Mouse (Mus musculus) neural tube, embryonic 12.5 days (tissue): ENCODE results near the gene Cox19. TPM values are rescaled to one million over a fixed set of nuclear protein-coding genes. Genes with fewer than 3 reads are reported as not detected.
"Not testable (repeated sequence)": the region's sequence is repeated elsewhere in the genome, so short reads cannot be mapped to it uniquely, and the experiment has no call there.

Source experiments
- ATAC-seq: fragments of 200-750 bp; cut with Nextera tagmentation; 2 replicates; pipeline ENCODE4 v1.8.0; 2017; ENCODE audit warnings: low read depth, mild to moderate bottlenecking, moderate TSS enrichment, moderate library complexity; ENCODE audit not compliant: low FRiP score
- H3K27ac ChIP-seq: fragments of 300-500 bp; sonication (generic); 2 replicates; pipeline ENCODE4 v1.5.1; 2016
- H3K27me3 ChIP-seq: fragments of 300-500 bp; sonication (generic); replicated peaks from 2 replicates; pipeline ENCODE4 v1.6.1; 2016; ENCODE audit warnings: mild to moderate bottlenecking
- H3K36me3 ChIP-seq: fragments of 300-500 bp; sonication (generic); 2 replicates; pipeline ENCODE4 v1.6.1; 2016; ENCODE audit warnings: mild to moderate bottlenecking
- H3K4me1 ChIP-seq: fragments of 300-500 bp; sonication (generic); 2 replicates; pipeline ENCODE4 v1.6.1; 2016
- H3K4me2 ChIP-seq: fragments of 300-500 bp; sonication (generic); replicated peaks from 2 replicates; pipeline ENCODE4 v1.6.1; 2016; ENCODE audit warnings: mild to moderate bottlenecking
- H3K4me3 ChIP-seq: fragments of 300-500 bp; sonication (generic); 2 replicates; pipeline ENCODE4 v1.5.1; 2016
- H3K9ac ChIP-seq: fragments of 300-500 bp; sonication (generic); 2 replicates; pipeline ENCODE4 v1.6.1; 2016; ENCODE audit warnings: mild to moderate bottlenecking
- H3K9me3 ChIP-seq: fragments of 300-500 bp; sonication (generic); 2 replicates; pipeline ENCODE4 v1.6.1; 2016; ENCODE audit warnings: mild to moderate bottlenecking
- WGBS: fragments of 180-500 bp; shearing (Covaris S2); methylation state at CpG from one replicate; pipeline ENCODE4 v1.1.7; 2016; 5-methylcytosine and 5-hydroxymethylcytosine counted together
- polyA plus RNA-seq: library from polyadenylated mRNA; unstranded; fragments of >200 nt; fragmentation: Nextera tagmentation; extraction: Ambion mirVana; gene quantifications from 2 replicates; pipeline ENCODE4 v1.2.1, GENCODE M21; 2016

Cox19 gene
- polyA plus RNA-seq, 1 experiment from 2014 or later: 124 TPM

DNA sequence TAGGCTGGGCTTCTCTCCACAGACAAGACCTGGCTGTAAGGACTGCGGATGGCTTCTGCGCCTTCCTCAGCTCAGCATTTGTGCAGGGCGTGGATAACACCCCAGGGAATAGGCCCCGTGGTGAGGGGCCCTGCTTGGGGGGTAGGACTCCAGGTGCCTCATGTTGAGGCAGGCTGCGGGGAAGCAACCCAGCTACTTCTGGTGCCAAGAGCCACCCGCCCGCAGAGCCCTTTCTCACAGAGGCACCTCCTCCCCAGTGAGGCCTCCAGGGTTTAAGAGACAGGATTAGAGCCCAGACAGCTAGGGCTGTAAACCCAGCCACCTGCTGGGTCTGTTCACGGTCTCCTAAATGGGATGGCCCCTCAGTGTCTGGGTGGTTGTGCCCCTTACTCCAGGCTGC lies 410 bp upstream of the Cox19 start:
- no peak overlapping the region for H3K4me2 ChIP-seq
- WGBS: 22% methylated on average over 8 of the region's 8 CpGs
- H3K4me1 ChIP-seq: peaks cover 15% of the 10 kb centered on the region; the same call in 1 of the 2 replicates
- H3K27ac ChIP-seq: no peak overlapping the region
- H3K4me3 ChIP-seq: no peak overlapping the region
- no peak for ATAC-seq
- H3K27me3 ChIP-seq: no peaks in the 10 kb centered on the region; the same call in 1 of the 2 replicates
- no peak overlapping the region for H3K9ac ChIP-seq
- no peaks in the 10 kb centered on the region for H3K9me3 ChIP-seq
- no peaks in the 10 kb centered on the region for H3K36me3 ChIP-seq

DNA sequence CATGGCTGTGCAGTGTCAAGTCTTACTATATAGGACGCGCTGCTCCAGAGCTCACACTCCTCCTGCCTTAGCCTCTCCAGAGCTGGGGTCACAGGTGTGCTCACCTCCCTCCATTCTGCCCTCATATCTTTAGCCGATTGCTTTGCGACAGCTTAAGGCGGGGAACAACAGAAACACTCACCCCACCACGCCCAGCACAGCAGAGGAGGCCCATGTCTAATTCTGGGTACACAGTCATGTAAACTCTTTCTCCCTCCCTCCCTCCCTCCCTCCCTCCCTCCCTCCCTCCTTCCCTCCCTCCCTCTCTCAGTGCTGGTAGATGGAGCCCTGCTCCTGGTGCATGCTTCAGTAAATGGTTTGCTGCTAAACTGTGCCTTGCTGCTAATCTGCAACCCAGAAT lies 1.5 kb downstream of the Cox19 start:
- Histone ChIP-seq H3K27ac (no peak overlapping the region), H3K36me3 (no peaks in the 10 kb centered on the region), H3K9ac (no peak overlapping the region), H3K4me1 (0 out of 2 replicates have a peak, but pooled peaks cover 10% of the 10 kb centered on the region), H3K9me3 (no peaks in the 10 kb centered on the region), H3K27me3 (no peaks in the 10 kb centered on the region; the same call in 1 of the 2 replicates), H3K4me3 (no peak overlapping the region), H3K4me2 (no peak overlapping the region)
- WGBS: 85% methylated on average over 6 of the region's 6 CpGs
- ATAC-seq: no peak

DNA sequence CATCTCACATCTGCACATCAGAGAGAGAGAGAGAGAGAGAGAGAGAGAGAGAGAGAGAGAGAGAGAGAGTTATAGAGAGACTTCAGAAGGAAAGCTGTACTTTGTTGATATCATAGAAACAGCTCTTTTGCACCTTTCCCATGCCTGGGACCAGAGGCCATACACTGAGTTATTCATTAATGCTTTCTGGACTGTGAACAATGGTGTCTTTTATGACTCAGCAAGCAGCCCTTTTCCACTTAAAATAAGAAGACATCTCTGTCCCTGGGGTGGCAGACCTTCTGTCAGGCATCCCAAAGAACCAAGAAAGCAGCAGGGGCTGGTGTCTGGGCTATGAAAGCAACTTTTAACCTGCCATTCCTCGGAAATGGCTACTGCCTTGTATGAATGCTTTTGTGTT lies 4.0 kb downstream of the Cox19 start:
- no peaks in the 10 kb centered on the region for H3K9me3 ChIP-seq
- WGBS: 51% methylated on average over 1 of the region's 1 CpGs
- no peak overlapping the region for H3K27ac ChIP-seq
- H3K9ac ChIP-seq: no peak overlapping the region
- peaks cover 7% of the 10 kb centered on the region for H3K36me3 ChIP-seq
- ATAC-seq: no peak
- no peak overlapping the region for H3K4me3 ChIP-seq
- no peak overlapping the region for H3K4me2 ChIP-seq
- H3K27me3 ChIP-seq: no peaks in the 10 kb centered on the region; the same call in 1 of the 2 replicates
- peaks cover 18% of the 10 kb centered on the region for H3K4me1 ChIP-seq

DNA sequence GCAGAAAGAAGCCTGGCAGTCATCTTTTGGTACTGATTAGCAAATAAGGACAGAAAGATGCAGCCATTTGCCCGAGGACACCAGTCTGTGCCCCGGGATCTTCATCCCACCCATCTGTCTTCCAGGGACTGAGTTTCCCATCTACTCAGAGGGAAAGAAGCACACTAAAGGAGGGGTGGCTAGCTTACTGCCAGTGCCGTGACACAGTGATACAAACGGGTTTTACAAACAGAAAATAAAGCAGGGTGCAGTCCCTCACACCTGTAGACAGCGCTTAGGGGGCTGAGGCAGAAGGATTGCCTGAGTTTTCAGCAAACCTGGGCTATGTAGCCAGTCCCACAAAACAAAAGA lies 5.9 kb downstream of the Cox19 start:
- Histone ChIP-seq H3K27me3 (no peaks in the 10 kb centered on the region; the same call in 1 of the 2 replicates), H3K9me3 (no peaks in the 10 kb centered on the region), H3K4me3 (peak overlapping the region; percentile 79), H3K4me2 (peak overlapping the region; percentile 88), H3K4me1 (peaks cover 14% of the 10 kb centered on the region), H3K27ac (no peak overlapping the region), H3K9ac (no peak overlapping the region), H3K36me3 (peaks cover 22% of the 10 kb centered on the region)
- 11% methylated on average over 5 of the region's 5 CpGs for WGBS
- ATAC-seq: peak; percentile 38

DNA sequence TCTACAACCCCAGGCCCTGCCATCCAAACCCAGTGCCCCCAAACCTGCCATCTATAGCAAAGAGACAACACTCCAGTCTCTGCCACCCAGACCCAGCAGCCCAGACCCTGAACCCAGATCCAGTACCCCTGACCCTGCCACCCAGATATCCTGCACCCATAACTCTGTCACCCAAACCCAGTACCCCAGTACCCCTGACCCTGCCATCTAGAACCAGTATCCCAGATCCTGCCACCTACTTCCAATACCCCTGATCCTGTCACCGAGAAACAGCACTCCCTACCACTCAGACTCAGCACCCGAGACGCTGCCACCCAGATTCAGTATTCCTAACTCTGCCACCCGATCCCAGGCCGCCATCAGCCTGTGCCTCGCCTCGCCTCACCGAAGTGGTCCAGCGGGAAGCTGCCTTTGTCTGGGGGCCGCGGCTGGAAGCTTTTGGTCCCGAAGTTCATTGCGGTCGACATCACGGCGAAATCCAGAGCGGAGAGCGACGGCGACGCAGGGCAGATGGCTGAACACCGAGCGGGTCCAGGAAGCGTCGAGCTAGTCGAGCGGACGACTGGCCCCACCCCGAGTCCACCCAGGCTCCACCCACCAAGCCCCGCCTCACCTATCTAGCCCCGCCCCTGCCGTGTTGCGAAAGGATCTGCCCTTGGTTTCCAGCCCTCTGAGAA lies 6.4 kb downstream of the Cox19 start:
- WGBS: under 1% methylated on average over 33 of the region's 33 CpGs
- peak overlapping the region; percentile 79 for H3K4me3 ChIP-seq
- H3K36me3 ChIP-seq: peaks cover 27% of the 10 kb centered on the region

DNA sequence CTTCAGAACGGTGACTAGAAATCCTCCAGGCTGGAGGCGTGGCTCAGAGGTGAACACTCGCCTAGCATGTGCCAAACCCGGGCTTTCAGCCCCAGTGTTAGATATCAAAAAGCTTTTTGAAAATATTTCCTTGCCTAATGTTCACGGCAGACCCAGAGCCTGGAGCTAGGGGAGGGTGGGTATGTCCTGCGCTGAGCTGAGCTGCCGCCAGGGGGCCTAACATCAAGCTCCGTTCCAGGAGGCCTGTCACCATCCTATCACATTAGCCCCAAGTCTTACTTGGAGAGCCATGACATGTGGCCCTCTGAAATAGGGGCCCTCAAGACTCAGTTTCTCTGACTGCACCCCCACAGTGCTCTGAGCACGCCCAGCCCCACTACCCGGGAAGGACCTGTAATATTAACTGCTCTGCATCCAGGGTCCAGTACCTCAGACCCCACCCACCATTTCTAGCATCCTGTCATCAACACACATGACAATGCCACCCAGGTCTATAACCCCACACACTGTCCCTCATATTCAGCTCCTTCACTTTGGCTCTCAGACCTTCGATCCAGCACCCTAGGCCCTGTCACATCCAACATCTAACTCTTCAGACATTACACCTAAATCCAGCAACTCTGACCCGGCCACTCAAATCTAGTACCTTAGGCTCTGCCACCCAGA lies 7.1 kb downstream of the Cox19 start:
- WGBS: 8% methylated on average over 12 of the region's 12 CpGs
- H3K9ac ChIP-seq: peak overlapping the region; percentile 85
- H3K4me3 ChIP-seq: peak overlapping the region; percentile 79
- H3K27me3 ChIP-seq: no peaks in the 10 kb centered on the region; the same call in 1 of the 2 replicates
- H3K9me3 ChIP-seq: no peaks in the 10 kb centered on the region
- H3K36me3 ChIP-seq: peaks cover 34% of the 10 kb centered on the region
- H3K4me1 ChIP-seq: peaks cover 14% of the 10 kb centered on the region
- peak overlapping the region; percentile 88 for H3K4me2 ChIP-seq
- no peak overlapping the region for H3K27ac ChIP-seq
- peak; percentile 75 for ATAC-seq

More for the DNA sequence above, 6.4 kb downstream of the Cox19 start:
- Histone ChIP-seq H3K27ac (0 out of 2 replicates have a peak overlapping the region, but pooled peaks have one; percentile 53), H3K9ac (peak overlapping the region; percentile 85), H3K4me1 (peaks cover 14% of the 10 kb centered on the region), H3K27me3 (no peaks in the 10 kb centered on the region; the same call in 1 of the 2 replicates), H3K4me2 (peak overlapping the region; percentile 88), H3K9me3 (no peaks in the 10 kb centered on the region)
- peak; percentile 91 for ATAC-seq

DNA sequence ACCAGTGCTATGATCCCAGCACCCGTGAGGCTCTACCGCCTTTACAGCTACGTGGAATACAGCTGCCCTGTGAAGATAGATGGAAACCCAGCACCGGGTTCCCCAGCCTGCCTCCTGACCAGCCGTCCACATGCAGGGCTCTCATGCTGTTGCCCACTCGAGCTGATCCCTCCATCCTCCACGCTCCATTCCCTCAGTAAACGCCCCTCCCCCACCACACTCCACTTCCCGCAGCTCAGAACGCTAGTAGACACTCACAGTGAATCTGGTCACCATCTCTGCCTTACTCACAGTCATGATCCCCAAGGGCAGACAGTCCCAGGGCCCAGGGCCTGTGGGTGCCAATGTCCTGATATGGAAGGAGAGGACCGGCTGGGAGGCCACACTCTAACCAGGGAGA lies 12.3 kb downstream of the Cox19 start:
- Histone ChIP-seq H3K27ac (no peak overlapping the region), H3K36me3 (peaks cover 81% of the 10 kb centered on the region), H3K4me1 (peaks cover 9% of the 10 kb centered on the region), H3K4me2 (no peak overlapping the region), H3K27me3 (no peaks in the 10 kb centered on the region), H3K9me3 (no peaks in the 10 kb centered on the region), H3K4me3 (no peak overlapping the region), H3K9ac (no peak overlapping the region)
- WGBS: 85% methylated on average over 11 of the region's 11 CpGs
- no peak for ATAC-seq

DNA sequence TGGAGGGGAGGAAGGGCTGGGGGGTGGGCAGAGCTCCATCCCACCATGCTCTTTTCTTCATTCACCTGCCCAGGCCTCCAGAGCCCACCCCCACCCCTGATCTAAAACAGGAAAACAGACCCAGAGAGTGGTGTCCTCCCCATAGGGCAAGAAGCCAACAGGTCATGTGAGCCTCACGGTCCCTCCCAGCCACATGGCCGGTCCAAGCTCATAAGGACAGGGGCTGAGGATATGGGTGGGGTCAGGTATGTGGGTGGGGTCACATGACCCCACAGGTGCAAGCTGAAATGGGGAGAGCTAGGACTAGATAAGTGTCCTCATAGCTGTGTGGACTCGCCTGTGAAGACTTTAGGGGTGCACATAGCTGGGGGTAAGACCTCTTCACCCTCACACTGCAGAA lies 12.8 kb downstream of the Cox19 start:
- 87% methylated on average over 3 of the region's 3 CpGs for WGBS
- peaks cover 5% of the 10 kb centered on the region for H3K4me1 ChIP-seq
- H3K27ac ChIP-seq: no peak overlapping the region
- peaks cover 81% of the 10 kb centered on the region for H3K36me3 ChIP-seq
- no peak overlapping the region for H3K9ac ChIP-seq
- no peak overlapping the region for H3K4me3 ChIP-seq
- H3K9me3 ChIP-seq: no peaks in the 10 kb centered on the region
- no peaks in the 10 kb centered on the region for H3K27me3 ChIP-seq
- ATAC-seq: no peak
- no peak overlapping the region for H3K4me2 ChIP-seq

DNA sequence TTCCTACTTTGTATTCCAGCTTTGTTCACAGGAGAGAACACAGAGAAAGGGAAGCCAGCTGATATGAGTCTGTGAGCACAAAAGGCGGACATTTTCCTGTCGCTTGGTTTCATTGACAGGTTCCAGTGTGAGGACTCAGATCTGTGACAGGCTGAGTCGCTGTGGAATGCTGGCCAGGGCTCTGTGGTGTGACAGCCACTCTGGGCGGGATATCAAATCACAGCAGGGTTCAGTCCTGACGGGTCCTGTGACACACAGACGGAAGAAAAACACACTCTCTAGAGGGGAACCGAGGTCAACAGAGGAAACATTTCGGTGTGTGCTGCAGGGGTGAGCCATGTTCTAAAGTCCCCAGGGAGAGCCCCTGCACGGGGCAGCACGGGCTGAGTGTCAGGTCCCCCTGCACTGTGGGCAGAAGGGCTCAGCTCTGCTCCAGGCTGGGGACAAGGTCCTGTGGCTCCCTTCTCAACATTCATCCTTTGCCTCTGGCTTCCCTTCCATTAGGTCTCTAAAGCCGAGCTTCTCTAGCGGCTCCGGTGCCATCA lies 13.3 kb downstream of the Cox19 start:
- Histone ChIP-seq H3K36me3 (peaks cover 80% of the 10 kb centered on the region), H3K9ac (no peak overlapping the region)
- 81% methylated on average over 13 of the region's 13 CpGs for WGBS

DNA sequence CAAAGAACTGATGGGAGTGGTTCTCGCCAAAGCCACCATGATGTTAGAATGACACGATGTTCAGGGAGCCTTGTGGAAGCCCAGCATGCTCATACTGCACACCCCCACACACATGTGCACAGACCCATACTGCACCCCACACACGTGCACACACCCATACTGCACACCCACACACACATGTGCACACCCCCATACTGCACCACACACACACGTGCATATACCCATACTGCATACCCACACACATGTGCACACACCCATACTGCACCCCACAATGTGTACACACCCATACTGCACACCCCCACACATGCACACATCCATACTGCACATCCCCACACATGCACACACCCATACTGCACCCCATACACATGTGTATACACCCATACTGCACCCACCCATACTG lies 15.6 kb downstream of the Cox19 start:
- peaks cover 62% of the 10 kb centered on the region for H3K36me3 ChIP-seq
- no peak for ATAC-seq

More for the DNA sequence above, 13.3 kb downstream of the Cox19 start:
- no peak overlapping the region for H3K4me3 ChIP-seq
- no peaks in the 10 kb centered on the region for H3K9me3 ChIP-seq
- ATAC-seq: no peak
- no peak overlapping the region for H3K27ac ChIP-seq
- H3K4me2 ChIP-seq: no peak overlapping the region
- H3K4me1 ChIP-seq: peaks cover 2% of the 10 kb centered on the region; the same call in 1 of the 2 replicates
- H3K27me3 ChIP-seq: no peaks in the 10 kb centered on the region

DNA sequence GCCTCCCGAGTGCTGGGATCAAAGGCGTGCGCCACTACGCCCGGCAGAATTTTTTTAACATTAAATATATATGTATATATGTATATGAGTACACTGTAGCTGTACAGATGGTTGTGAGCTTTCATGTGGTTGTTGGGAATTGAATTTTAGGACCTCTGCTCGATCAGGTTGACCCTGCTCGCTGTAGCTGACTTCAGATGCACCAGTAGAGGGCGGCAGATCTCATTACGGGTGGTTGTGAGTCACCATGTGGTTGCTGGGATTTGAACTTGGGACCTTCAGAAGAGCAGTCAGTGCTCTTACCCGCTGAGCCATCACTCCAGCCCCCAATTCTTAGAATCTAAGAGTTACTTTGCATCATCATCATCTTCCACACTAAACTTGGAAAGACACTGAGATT lies 16.8 kb downstream of the Cox19 start:
- H3K27me3 ChIP-seq, H3K4me2 ChIP-seq, H3K9me3 ChIP-seq, H3K27ac ChIP-seq, H3K9ac ChIP-seq, H3K4me1 ChIP-seq, H3K4me3 ChIP-seq, ATAC-seq: not testable (repeated sequence)
- 85% methylated on average over 10 of the region's 10 CpGs for WGBS
- peaks cover 49% of the 10 kb centered on the region for H3K36me3 ChIP-seq

More for the DNA sequence above, 15.6 kb downstream of the Cox19 start:
- 95% methylated on average over 4 of the region's 4 CpGs for WGBS
- Histone ChIP-seq H3K27ac (no peak overlapping the region), H3K4me3 (no peak overlapping the region), H3K9me3 (no peaks in the 10 kb centered on the region), H3K27me3 (no peaks in the 10 kb centered on the region), H3K9ac (no peak overlapping the region), H3K4me2 (no peak overlapping the region), H3K4me1 (no peaks in the 10 kb centered on the region)

DNA sequence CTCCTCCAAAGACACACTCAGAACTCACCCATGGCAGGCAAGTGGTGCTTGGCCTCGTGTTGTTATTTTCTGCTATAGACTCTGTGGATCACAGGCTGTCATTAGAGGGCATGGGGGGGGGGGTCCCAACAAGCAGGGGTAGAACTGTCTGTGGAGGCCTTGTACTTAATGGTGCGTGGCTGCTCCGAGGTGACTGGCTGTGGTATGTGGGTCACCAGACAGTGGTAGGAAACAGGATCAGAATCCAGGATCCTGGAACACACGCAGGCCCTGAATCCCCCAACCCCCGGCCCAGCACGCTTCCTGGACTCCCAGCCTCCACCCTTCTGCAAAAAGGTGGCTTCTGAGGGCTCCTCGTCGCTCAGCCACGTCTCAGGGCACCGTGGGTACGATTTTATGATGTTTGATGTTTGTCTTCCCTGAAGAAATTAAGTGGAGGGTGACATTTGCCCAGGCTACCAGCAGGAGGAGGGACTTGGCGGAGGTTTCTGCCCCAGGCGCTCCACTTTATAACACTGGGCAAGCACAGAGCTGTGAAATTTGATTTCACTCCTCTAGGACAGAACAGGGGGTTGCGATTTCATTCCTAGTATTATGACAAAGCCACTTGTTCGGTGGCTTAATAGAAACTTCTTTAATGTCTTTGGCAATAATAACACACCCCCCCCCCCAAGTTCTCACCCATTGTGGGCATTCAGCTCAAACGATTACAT lies 17.8 kb downstream of the Cox19 start:
- Histone ChIP-seq H3K27ac (no peak overlapping the region), H3K4me3 (no peak overlapping the region), H3K9ac (no peak overlapping the region), H3K4me1 (no peaks in the 10 kb centered on the region), H3K4me2 (no peak overlapping the region), H3K27me3 (no peaks in the 10 kb centered on the region), H3K36me3 (peaks cover 40% of the 10 kb centered on the region), H3K9me3 (no peaks in the 10 kb centered on the region)
- WGBS: 68% methylated on average over 16 of the region's 16 CpGs
- ATAC-seq: no peak
